Mouse (Mus musculus) kidney, embryonic 14.5 days (tissue): ENCODE data around the gene Ctnnal1. TPM values are rescaled to one million over a fixed set of nuclear protein-coding genes. Genes with fewer than 3 reads are reported as not detected.

Experiments used
- ATAC-seq: fragments of 200-750 bp; cut with Nextera tagmentation; 2 replicates; pipeline ENCODE4 v1.8.0; 2017; ENCODE audit warnings: moderate number of reproducible peaks, mild to moderate bottlenecking, moderate TSS enrichment, moderate library complexity; ENCODE audit not compliant: low FRiP score, low TSS enrichment
- H3K27ac ChIP-seq: fragments of 300-500 bp; sonication (generic); 2 replicates; pipeline ENCODE4 v1.5.1; 2014; ENCODE audit warnings: low read depth, mild to moderate bottlenecking, low read length, moderate library complexity, mixed read lengths
- H3K27me3 ChIP-seq: fragments of 300-500 bp; sonication (generic); 2 replicates; pipeline ENCODE4 v1.6.1; 2014; ENCODE audit warnings: mild to moderate bottlenecking, low read length; ENCODE audit not compliant: control insufficient read depth, insufficient read depth
- H3K36me3 ChIP-seq: fragments of 300-500 bp; sonication (generic); 2 replicates; pipeline ENCODE4 v1.6.1; 2014; ENCODE audit warnings: low read length, mixed read lengths; ENCODE audit not compliant: control insufficient read depth, insufficient read depth
- H3K4me1 ChIP-seq: fragments of 300-500 bp; sonication (generic); 2 replicates; pipeline ENCODE4 v1.6.1; 2014; ENCODE audit warnings: low read length, mixed read lengths; ENCODE audit not compliant: control insufficient read depth, insufficient read depth
- H3K4me2 ChIP-seq: fragments of 300-500 bp; sonication (generic); replicated peaks from 2 replicates; pipeline ENCODE4 v1.6.1; 2014; ENCODE audit warnings: low read depth, mild to moderate bottlenecking, low read length
- H3K4me3 ChIP-seq: fragments of 300-500 bp; sonication (generic); 2 replicates; pipeline ENCODE4 v1.5.1; 2014; ENCODE audit warnings: mild to moderate bottlenecking, low read length
- H3K9ac ChIP-seq: fragments of 300-500 bp; sonication (generic); 2 replicates; pipeline ENCODE4 v1.6.1; 2014; ENCODE audit warnings: low read depth, mild to moderate bottlenecking, low read length, moderate library complexity
- H3K9me3 ChIP-seq: fragments of 300-500 bp; sonication (generic); 2 replicates; pipeline ENCODE4 v1.6.1; 2016; ENCODE audit warnings: low read length; ENCODE audit not compliant: control insufficient read depth
- WGBS: fragments of 180-500 bp; shearing (Covaris S2); extraction: QIAGEN DNeasy Blood & Tissue Kit; methylation state at CpG from one replicate; pipeline ENCODE4 v1.1.7; 2014; 5-methylcytosine and 5-hydroxymethylcytosine counted together
- polyA plus RNA-seq: library from polyadenylated mRNA; unstranded; fragments of >200 nt; fragmentation: Nextera tagmentation; extraction: Ambion mirVana; gene quantifications from 2 replicates; pipeline ENCODE4 v1.2.1, GENCODE M21; 2014

The Ctnnal1 gene
- polyA plus RNA-seq, 1 experiment from 2014 or later, result 44.8 TPM

- H3K9ac ChIP-seq, result no peak overlapping the region
- no peak overlapping the region for H3K4me2 ChIP-seq
- 44% methylated on average over 5 of the region's 5 CpGs for WGBS
- peak overlapping the region; percentile 68 for H3K27ac ChIP-seq
- H3K4me3 ChIP-seq, result no peak overlapping the region
- H3K9me3 ChIP-seq, result peaks cover 4% of the 10 kb centered on the region; the same call in 1 of the 2 replicates
- H3K36me3 ChIP-seq, result peaks cover 2% of the 10 kb centered on the region; the same call in 1 of the 2 replicates
- no peaks in the 10 kb centered on the region for H3K27me3 ChIP-seq
- no peak for ATAC-seq
- H3K4me1 ChIP-seq, result peaks cover 23% of the 10 kb centered on the region
Observed at GRCm38 (mm10) chr4:56867761-56868160, 2.8 kb upstream of the Ctnnal1 start.

GRCm38 (mm10) chr4:56865971-56866370 is 983 bp upstream of the Ctnnal1 start:
- H3K9ac ChIP-seq, result no peak overlapping the region
- no peak for ATAC-seq
- H3K4me3 ChIP-seq, result no peak overlapping the region
- H3K36me3 ChIP-seq, result peaks cover 2% of the 10 kb centered on the region; the same call in 1 of the 2 replicates
- H3K9me3 ChIP-seq, result peaks cover 2% of the 10 kb centered on the region; the same call in 1 of the 2 replicates
- peaks cover 23% of the 10 kb centered on the region for H3K4me1 ChIP-seq
- no peak overlapping the region for H3K4me2 ChIP-seq
- WGBS, result 61% methylated on average over 4 of the region's 4 CpGs
- H3K27ac ChIP-seq, result no peak overlapping the region
- H3K27me3 ChIP-seq, result no peaks in the 10 kb centered on the region

GRCm38 (mm10) chr4:56864417-56865001 is 479 bp downstream of the Ctnnal1 start:
- H3K9ac ChIP-seq, result peak overlapping the region; percentile 81

GRCm38 (mm10) chr4:56864016-56864415 is 972 bp downstream of the Ctnnal1 start:
- Histone ChIP-seq H3K4me3 (peak overlapping the region; percentile 85), H3K9ac (peak overlapping the region; percentile 81; the same call in 1 of the 2 replicates), H3K9me3 (no peaks in the 10 kb centered on the region), H3K4me1 (peaks cover 23% of the 10 kb centered on the region), H3K27ac (0 out of 2 replicates have a peak overlapping the region, but pooled peaks have one; percentile 91), H3K27me3 (no peaks in the 10 kb centered on the region), H3K36me3 (no peaks in the 10 kb centered on the region), H3K4me2 (peak overlapping the region; percentile 86)
- 49% methylated on average over 4 of the region's 4 CpGs for WGBS
- no peak for ATAC-seq

More at GRCm38 (mm10) chr4:56864417-56865001, 479 bp downstream of the Ctnnal1 start:
- peak overlapping the region; percentile 85 for H3K4me3 ChIP-seq
- H3K4me2 ChIP-seq, result peak overlapping the region; percentile 86
- H3K9me3 ChIP-seq, result no peaks in the 10 kb centered on the region
- under 1% methylated on average over 47 of the region's 49 CpGs for WGBS
- H3K27me3 ChIP-seq, result no peaks in the 10 kb centered on the region
- peak; percentile 63 for ATAC-seq
- peaks cover 23% of the 10 kb centered on the region for H3K4me1 ChIP-seq
- peak overlapping the region; percentile 91 for H3K27ac ChIP-seq
- H3K36me3 ChIP-seq, result no peaks in the 10 kb centered on the region

- ATAC-seq, result no peak
- 97% methylated on average over 4 of the region's 4 CpGs for WGBS
- no peak overlapping the region for H3K4me3 ChIP-seq
- H3K27me3 ChIP-seq, result no peaks in the 10 kb centered on the region
- no peak overlapping the region for H3K27ac ChIP-seq
- H3K9ac ChIP-seq, result no peak overlapping the region
- no peaks in the 10 kb centered on the region for H3K9me3 ChIP-seq
- no peak overlapping the region for H3K4me2 ChIP-seq
- H3K4me1 ChIP-seq, result peaks cover 8% of the 10 kb centered on the region; the same call in 1 of the 2 replicates
- no peaks in the 10 kb centered on the region for H3K36me3 ChIP-seq
Observed at GRCm38 (mm10) chr4:56861551-56861950, 3.4 kb downstream of the Ctnnal1 start.

GRCm38 (mm10) chr4:56858733-56859132 is 6.3 kb downstream of the Ctnnal1 start:
- no peak overlapping the region for H3K4me3 ChIP-seq
- H3K4me1 ChIP-seq, result peaks cover 6% of the 10 kb centered on the region; the same call in 1 of the 2 replicates
- H3K27me3 ChIP-seq, result no peaks in the 10 kb centered on the region
- ATAC-seq, result no peak
- 76% methylated on average over 9 of the region's 9 CpGs for WGBS
- H3K27ac ChIP-seq, result no peak overlapping the region
- no peaks in the 10 kb centered on the region for H3K36me3 ChIP-seq
- H3K4me2 ChIP-seq, result no peak overlapping the region
- no peak overlapping the region for H3K9ac ChIP-seq
- no peaks in the 10 kb centered on the region for H3K9me3 ChIP-seq

GRCm38 (mm10) chr4:56856371-56856949 is 8.5 kb downstream of the Ctnnal1 start:
- no peak overlapping the region for H3K9ac ChIP-seq
- H3K4me2 ChIP-seq, result no peak overlapping the region
- H3K4me1 ChIP-seq, result no peaks in the 10 kb centered on the region
- ATAC-seq, result no peak
- no peak overlapping the region for H3K27ac ChIP-seq
- no peaks in the 10 kb centered on the region for H3K9me3 ChIP-seq
- no peaks in the 10 kb centered on the region for H3K36me3 ChIP-seq
- H3K4me3 ChIP-seq, result no peak overlapping the region
- 90% methylated on average over 8 of the region's 8 CpGs for WGBS
- H3K27me3 ChIP-seq, result no peaks in the 10 kb centered on the region

GRCm38 (mm10) chr4:56855935-56856334 is 9.1 kb downstream of the Ctnnal1 start:
- 95% methylated on average over 5 of the region's 5 CpGs for WGBS
- no peak for ATAC-seq
- H3K4me3 ChIP-seq, result no peak overlapping the region

GRCm38 (mm10) chr4:56850724-56851123 is 14.3 kb downstream of the Ctnnal1 start:
- Histone ChIP-seq H3K27me3 (no peaks in the 10 kb centered on the region), H3K4me2 (no peak overlapping the region), H3K27ac (no peak overlapping the region), H3K9ac (no peak overlapping the region), H3K4me3 (no peak overlapping the region), H3K36me3 (no peaks in the 10 kb centered on the region; the same call in 1 of the 2 replicates), H3K9me3 (no peaks in the 10 kb centered on the region), H3K4me1 (no peaks in the 10 kb centered on the region)
- WGBS, result 49% methylated on average over 6 of the region's 6 CpGs
- peak; percentile 64; the same call in 1 of the 2 replicates for ATAC-seq

More at GRCm38 (mm10) chr4:56855935-56856334, 9.1 kb downstream of the Ctnnal1 start:
- Histone ChIP-seq H3K4me1 (no peaks in the 10 kb centered on the region), H3K9ac (no peak overlapping the region), H3K9me3 (no peaks in the 10 kb centered on the region), H3K27ac (no peak overlapping the region), H3K4me2 (no peak overlapping the region), H3K27me3 (no peaks in the 10 kb centered on the region), H3K36me3 (no peaks in the 10 kb centered on the region)
